8 mouse cellular contexts compared by ENCODE assay signal in genomic region chr17:83973461-83974350, GRCm38 (mm10).
DNase-seq lines count a peak whose midpoint lies in the region; ATAC-seq and TF ChIP-seq lines count a peak whose summit lies in the region.

No protein-coding gene starts in this region.

- 68% methylated on average over 18 of the region's 18 CpGs for WGBS in cerebellum, adult 2 months
- 26% methylated on average over 18 of the region's 18 CpGs for WGBS in heart, embryonic 11.5 days (ENCODE audit: insufficient replicate concordance)
- 21% methylated on average over 18 of the region's 18 CpGs for WGBS in limb, embryonic 13.5 days

- H3K27ac ChIP-seq in cerebellum, adult 2 months (ENCODE audit: insufficient read depth, low read length): no peak overlapping the region
- no peak overlapping the region for H3K27ac ChIP-seq in heart, embryonic 11.5 days (ENCODE audit: low read depth, low read length)
- peak overlapping the region; percentile 72 for H3K27ac ChIP-seq in limb, embryonic 13.5 days

- TF ChIP-seq CTCF in cerebellum, adult 2 months (IDR thresholded peaks at IDR 0.05; ENCODE audit: borderline replicate concordance, insufficient read depth, low read depth, low read length): peak; percentile 7; the same call in 1 of the 2 replicates

- peaks cover 10% of the 10 kb centered on the region for H3K4me1 ChIP-seq in cerebellum, adult 2 months (ENCODE audit: control insufficient read depth, insufficient read depth, low read length)
- peaks cover 13% of the 10 kb centered on the region for H3K4me1 ChIP-seq in heart, embryonic 11.5 days (ENCODE audit: control insufficient read depth, insufficient read depth, low read length)
- H3K4me1 ChIP-seq in limb, embryonic 13.5 days: peaks cover 55% of the 10 kb centered on the region

- no peaks in the 10 kb centered on the region for H3K36me3 ChIP-seq in heart, embryonic 11.5 days (ENCODE audit: control insufficient read depth, insufficient read depth, low read length)
- H3K36me3 ChIP-seq in limb, embryonic 13.5 days: no peaks in the 10 kb centered on the region

- no peak for TF ChIP-seq POLR2A in cerebellum, adult 2 months (IDR thresholded peaks at IDR 0.05; ENCODE audit: borderline replicate concordance, insufficient read depth, low read length)

- DNase-seq in cerebellum, adult 2 months: peak; percentile 41 to 52
- no peak for DNase-seq in cerebellum, adult 9-11 months
- peak; percentile 53 for DNase-seq in urinary bladder, postnatal 25 days (ENCODE audit: low spot score)
- no peak for DNase-seq in urinary bladder, postnatal 4 days (ENCODE audit: low spot score in 2 of 2)

- peak overlapping the region; percentile 10 for H3K4me2 ChIP-seq in heart, embryonic 11.5 days
- peak overlapping the region; percentile 34 for H3K4me2 ChIP-seq in limb, embryonic 13.5 days (replicated peaks)

- H3K9ac ChIP-seq in heart, embryonic 11.5 days (ENCODE audit: low read depth, low read length): no peak overlapping the region
- H3K9ac ChIP-seq in limb, embryonic 13.5 days: no peak overlapping the region

- ATAC-seq in heart, embryonic 11.5 days (replicated peaks; ENCODE audit: insufficient number of reproducible peaks, low FRiP score, low TSS enrichment): no peak
- ATAC-seq in limb, embryonic 13.5 days (ENCODE audit: low FRiP score, low read depth): peak; percentile 68
- ATAC-seq in neutrophil, adult 5-6 weeks (ENCODE audit: extremely low read depth, insufficient number of reproducible peaks, low FRiP score, poor library complexity, severe bottlenecking): peak; percentile 66; the same call in 1 of the 2 replicates
- ATAC-seq in erythroid progenitor cell, adult 5-6 weeks (replicated peaks; ENCODE audit: low FRiP score, poor library complexity, severe bottlenecking): no peak

- no peaks in the 10 kb centered on the region for H3K27me3 ChIP-seq in cerebellum, adult 2 months (ENCODE audit: control insufficient read depth, insufficient read depth, low read length)
- H3K27me3 ChIP-seq in heart, embryonic 11.5 days (ENCODE audit: control insufficient read depth, insufficient read depth, low read length): no peaks in the 10 kb centered on the region
- H3K27me3 ChIP-seq in limb, embryonic 13.5 days: no peaks in the 10 kb centered on the region

- H3K4me3 ChIP-seq in cerebellum, adult 2 months (replicated peaks; ENCODE audit: insufficient read depth, low read depth, low read length): no peak overlapping the region
- no peak overlapping the region for H3K4me3 ChIP-seq in heart, embryonic 11.5 days (ENCODE audit: low read depth, low read length)
- no peak overlapping the region for H3K4me3 ChIP-seq in limb, embryonic 13.5 days

- H3K9me3 ChIP-seq in heart, embryonic 11.5 days (replicated peaks; ENCODE audit: control insufficient read depth, low read length): no peaks in the 10 kb centered on the region
- H3K9me3 ChIP-seq in limb, embryonic 13.5 days: no peaks in the 10 kb centered on the region

Comparison
In these comparisons a context has a peak if more than half of its experiments do, and no peak if none do; other contexts are left out.
1. DNase-seq: peak in cerebellum, adult 2 months (2 of 2) and urinary bladder, postnatal 25 days (single experiment); none in cerebellum, adult 9-11 months (single experiment) and urinary bladder, postnatal 4 days (0 of 2).
2. ATAC-seq: peak in limb, embryonic 13.5 days (single experiment) and neutrophil, adult 5-6 weeks (single experiment); none in heart, embryonic 11.5 days (single experiment) and erythroid progenitor cell, adult 5-6 weeks (single experiment).